Mouse (Mus musculus): ENCODE measurements around the gene Gm17067.
"Not testable (repeated sequence)": the region's sequence is repeated elsewhere in the genome, so short reads cannot be mapped to it uniquely, and the experiment has no call there.

The Gm17067 gene

DNA sequence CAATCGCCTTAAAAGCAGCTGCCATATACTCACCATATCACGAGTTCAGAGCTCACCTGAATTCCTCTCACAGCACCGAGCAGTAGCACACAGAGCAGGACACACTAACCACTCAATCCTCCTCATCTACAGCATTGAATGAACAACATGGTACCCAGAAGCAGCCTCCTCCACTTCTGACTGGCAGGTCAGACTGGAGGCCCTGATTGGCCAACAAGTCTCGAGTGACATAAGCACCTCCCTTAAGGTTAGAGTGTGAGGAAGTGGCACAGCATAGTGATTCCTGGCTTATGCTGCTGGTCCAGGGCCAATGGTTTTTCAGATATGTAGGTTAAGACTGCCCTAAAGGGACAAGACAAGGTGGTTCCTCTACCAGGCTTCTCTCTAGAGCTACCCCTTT is at the start of gene Gm17067:
Gene Gm17067 (minus strand): TSS at position 101 of the 400 bp plus-strand sequence.
- DNase-seq (ENCODE audit: low spot score in 2 of 2) = not testable (repeated sequence)

DNA sequence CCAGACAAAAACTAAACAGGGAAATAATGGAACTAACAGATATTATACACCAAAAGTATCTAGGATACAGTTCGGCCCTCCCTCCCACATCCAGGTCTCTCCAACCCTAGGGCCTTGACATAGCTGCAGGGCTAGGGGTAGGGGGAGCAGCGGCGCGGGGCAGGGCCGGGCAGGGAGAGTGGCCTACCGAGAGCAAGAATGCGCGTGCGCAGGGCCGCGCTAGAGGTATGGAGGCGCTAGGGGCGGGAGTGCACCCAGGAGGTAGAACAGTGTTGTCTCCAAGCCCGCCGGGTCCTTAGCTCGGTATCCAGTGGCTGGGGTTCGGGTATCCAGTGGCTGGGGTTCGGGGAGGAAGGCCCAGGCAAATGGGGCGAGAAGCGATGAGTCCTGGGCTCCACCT is 23.0 kb upstream of the Gm17067 start:
- DNase-seq (ENCODE audit: low spot score in 2 of 2) = no peak

DNA sequence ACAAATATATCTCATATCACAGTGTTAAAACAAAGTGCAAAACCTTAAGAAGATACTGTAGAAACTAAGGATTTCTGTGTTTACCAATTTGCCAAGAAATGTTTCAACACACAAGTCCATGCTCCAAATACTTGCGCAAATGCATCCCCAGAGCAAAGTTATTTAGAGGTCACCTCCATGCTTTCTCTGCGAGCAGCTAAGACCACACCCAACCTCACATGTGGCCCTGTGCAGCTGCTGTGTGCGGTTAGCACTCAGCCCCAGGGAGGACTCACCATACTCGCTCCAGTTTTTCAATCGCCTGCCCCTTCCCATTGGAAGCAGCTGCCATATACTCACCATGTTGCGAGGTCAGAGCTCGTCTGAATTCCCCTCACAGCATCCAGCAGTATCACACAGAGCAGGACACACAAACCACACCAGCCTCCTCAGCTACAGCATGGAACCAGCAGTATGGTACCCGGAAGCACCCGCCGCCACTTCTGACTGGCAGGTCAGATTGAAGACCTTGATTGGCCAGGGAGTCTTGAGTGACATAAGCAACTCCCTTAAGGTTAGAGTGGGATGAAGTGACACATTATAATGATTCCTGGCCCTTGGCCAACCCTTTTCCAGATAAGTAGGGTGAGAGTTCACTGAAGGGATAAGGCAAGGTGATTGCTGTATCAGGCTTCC is 11.9 kb upstream of the Gm17067 start:
- DNase-seq (ENCODE audit: low spot score in 2 of 2) = no peak

DNA sequence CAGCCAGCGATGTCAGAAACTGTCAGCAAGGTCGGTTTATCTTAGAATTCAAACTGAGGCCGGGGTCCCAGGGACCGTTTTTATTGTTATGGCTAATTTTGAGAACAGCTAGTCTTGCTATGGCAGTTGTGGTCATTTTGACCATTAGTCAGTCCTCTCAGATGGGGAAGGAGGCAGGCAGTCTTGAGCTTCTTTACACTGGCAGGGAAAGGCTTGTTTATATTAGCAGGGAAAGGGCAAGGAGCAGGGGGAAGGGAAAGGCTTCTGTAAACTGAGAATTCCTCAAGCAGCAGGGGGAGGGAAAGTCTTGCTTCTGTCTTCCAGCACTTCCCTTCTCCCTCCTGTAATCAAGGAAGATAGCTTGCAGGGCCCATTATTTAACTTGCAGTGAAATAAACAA is 33.6 kb downstream of the Gm17067 start:
- peak; percentile 5 to 11 for DNase-seq (ENCODE audit: low spot score in 2 of 2)

DNA sequence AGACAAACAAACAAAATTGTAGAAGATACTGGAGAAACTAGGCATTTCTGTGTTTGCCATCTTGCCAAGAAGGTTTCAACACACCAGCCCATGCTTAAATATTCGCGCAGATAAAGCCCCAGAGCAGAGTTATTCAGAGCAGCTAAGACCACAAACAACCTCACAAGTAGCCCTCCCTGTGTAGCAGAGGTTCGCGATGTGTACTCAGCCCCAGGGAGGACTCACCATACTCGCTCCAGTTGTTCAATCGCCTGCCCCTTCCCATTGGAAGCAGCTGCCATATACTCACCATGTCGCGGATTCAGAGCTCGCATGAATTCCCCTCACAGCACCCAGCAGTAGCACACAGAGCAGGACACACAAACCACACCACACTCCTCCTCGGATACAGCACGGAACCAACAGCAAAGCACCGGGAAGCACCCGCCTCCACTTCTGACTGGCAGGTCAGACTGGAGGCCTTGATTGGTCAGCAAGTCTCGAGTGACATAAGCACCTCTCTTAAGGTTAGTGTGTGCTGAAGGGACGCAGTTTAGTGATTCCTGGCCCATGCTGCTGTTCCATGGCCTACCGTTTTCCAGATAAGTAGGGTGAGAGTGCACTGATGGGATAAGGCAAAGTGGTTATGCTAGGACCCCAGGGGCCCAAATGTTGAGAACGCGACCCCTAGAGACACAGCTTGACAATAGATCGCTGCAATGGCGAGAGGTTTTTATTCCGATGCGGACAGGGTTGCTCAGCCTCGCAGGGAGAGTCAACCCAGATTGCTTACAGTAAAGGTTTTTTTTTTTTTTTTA is 34.3 kb downstream of the Gm17067 start, which contains the start of gene Zfp975:
Gene Zfp975 (minus strand): TSS at position 381 of the 797 bp plus-strand sequence.
- peak; percentile 89 to 91 for DNase-seq (ENCODE audit: low spot score in 2 of 2)

DNA sequence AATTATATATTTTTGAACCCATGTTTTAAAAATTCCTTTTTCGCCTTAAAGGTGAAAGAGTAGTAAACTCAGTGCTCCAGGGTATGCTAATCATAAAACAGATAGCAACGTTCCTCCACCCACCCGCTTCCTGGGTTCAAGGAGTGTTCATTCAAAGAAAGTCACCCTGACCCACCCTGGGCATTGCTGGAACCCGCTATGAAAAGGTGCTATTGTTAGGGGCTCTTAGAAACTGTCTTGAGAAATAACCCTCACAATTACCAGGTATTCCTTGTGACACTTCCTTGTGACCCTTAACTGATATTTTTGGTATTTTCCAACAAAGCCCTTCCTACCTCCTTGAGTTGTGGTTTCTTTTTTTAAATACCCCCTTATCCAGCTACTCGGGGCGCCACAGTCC is 46.7 kb downstream of the Gm17067 start:
- not testable (repeated sequence) for DNase-seq (ENCODE audit: low spot score in 2 of 2)

DNA sequence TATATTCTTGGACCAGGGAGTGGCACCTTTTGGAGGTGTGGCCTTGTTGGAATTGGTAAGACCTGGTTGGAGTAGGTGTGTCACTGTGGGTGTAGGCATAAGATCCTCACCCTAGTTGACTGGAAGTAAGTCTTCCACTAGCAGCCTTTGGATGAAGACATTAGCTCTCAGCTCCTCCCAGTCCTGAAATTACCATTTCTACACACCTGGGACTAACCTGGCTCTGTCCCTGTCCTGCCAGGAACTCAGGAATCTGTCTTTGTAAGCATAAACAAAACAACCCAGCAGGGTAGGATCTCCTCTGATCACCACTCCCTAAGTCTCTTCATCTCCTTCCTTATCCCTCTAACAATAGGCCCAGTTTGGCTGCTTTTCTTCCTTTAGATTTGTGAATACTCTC is 47.2 kb downstream of the Gm17067 start:
- DNase-seq (ENCODE audit: low spot score in 2 of 2) = not testable (repeated sequence)

DNA sequence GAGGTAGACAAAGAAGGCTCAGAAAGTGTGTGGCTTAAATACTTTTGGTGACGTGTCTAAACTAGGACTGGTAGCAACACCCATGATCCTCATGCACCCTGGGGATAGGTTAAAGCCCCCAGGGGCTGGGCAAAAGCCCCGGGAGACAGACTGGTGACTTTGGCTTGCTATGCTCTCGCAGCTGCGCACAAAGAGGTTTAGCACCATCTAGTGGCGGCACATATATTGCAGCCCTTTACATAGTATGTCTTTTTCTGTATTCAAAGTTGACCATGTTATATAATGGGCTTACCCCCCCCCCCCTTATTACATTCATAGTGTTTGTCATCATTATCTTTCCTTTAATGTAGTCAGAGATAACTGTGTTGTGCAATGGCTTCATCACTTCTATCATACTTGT is 66.7 kb downstream of the Gm17067 start:
- DNase-seq (ENCODE audit: low spot score in 2 of 2) = not testable (repeated sequence)
